Mouse (Mus musculus) common myeloid progenitor, adult 5-6 weeks (primary cell): ENCODE measurements around the gene Insig1. TPM values are rescaled to one million over a fixed set of nuclear protein-coding genes. Genes with fewer than 3 reads are reported as not detected.

Source experiments
- ATAC-seq: replicated peaks from 2 replicates; pipeline ENCODE4 v1.8.0; 2016; ENCODE audit warnings: low read depth, mild to moderate bottlenecking, moderate TSS enrichment, inconsistent platforms; ENCODE audit not compliant: poor library complexity, severe bottlenecking
- total RNA-seq: library from RNA; stranded (forward); fragments of 200-1000, 187-1606 nt; gene quantifications from 2 replicates; pipeline ENCODE4 v1.2.3, GENCODE M21; 2017

The Insig1 gene
- total RNA-seq, 1 experiment from 2014 or later: 37.7 TPM

- no peak for ATAC-seq
Measured at GRCm38 (mm10) chr5:28061011-28061410, 10.2 kb upstream of the Insig1 start.

DNA sequence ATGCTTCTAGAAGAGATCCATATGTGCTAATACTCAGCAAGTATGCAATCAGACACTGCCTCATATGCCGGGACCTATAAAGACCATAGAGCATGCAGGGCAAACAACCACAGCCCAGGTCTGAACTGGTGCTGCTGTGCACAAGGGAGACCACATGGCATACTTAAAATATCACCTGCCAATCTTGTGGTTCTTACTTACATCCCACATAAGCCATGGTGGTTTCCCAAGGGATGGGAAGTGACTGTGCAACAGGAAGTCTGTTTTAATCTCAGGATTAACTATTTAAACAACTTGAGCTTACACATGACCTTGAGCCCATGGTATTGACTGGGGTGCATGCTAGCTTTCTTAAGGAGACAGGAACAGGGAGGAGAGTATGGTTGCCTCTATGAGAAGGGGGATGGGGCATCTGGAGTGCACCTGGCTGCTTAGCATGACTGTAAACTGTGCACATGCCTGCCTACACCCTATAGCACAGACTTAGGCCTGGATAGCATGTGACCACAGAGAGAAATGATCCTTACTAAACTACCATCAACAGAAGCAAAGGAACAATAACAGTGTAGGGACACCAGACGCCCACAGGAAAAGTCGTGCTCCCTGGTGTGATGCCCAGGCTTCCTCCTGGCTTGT is 7.1 kb upstream of the Insig1 start:
- peak; percentile 80 for ATAC-seq

GRCm38 (mm10) chr5:28065275-28065674 is 5.9 kb upstream of the Insig1 start:
- ATAC-seq: peak; percentile 19

DNA sequence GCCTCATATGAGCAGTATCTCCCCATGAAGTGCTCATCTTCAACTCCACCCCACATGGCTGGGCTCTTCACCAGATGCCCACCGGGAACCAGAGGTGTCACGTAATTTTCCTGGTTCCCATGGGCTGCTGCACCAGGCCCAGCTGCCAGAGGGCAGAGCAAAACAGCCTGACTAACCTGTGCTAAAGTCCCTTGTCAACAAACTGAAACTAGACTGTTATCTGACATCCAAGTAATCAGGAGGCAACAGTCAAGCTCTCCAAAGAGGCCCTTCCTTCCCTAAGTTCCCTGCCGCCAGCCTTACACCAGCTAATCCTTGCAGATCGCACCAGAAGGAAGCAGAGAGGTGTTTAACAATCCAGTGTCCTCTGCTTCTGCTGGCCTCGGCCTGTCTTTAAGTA is 4.9 kb upstream of the Insig1 start:
- ATAC-seq: no peak

DNA sequence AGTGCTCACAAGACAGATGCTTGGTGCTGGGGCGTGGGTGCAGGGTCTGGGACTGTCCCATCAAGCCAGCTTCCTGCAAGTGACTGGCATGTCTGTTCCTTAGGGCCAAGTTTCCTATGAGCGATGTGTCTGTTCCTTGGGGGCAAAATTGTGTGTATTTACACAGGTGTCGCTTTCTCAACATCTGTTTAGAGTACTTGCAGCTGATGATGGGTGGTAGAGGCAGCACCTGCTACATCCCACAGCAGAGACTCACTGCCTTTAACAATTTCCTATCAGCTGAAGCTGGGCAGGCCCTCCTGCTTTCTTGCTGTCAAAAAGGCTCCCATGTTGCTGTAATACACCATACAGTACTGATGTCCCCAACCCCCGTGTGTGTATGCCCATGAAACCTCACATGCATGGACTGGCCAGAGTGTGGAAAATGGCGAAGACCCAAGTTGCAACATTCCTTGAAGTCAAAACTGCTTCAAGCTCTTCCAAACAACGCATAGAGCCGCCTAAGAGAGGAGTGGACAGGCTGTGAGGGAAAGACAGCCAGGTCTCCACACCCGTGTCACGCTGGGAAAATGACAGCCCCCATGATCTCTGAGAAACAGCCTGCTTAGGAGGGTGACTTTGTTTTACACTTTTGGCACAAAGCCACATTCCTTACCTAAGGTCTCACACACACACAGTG is 875 bp upstream of the Insig1 start:
- no peak; the same call in 1 of the 2 replicates for ATAC-seq

DNA sequence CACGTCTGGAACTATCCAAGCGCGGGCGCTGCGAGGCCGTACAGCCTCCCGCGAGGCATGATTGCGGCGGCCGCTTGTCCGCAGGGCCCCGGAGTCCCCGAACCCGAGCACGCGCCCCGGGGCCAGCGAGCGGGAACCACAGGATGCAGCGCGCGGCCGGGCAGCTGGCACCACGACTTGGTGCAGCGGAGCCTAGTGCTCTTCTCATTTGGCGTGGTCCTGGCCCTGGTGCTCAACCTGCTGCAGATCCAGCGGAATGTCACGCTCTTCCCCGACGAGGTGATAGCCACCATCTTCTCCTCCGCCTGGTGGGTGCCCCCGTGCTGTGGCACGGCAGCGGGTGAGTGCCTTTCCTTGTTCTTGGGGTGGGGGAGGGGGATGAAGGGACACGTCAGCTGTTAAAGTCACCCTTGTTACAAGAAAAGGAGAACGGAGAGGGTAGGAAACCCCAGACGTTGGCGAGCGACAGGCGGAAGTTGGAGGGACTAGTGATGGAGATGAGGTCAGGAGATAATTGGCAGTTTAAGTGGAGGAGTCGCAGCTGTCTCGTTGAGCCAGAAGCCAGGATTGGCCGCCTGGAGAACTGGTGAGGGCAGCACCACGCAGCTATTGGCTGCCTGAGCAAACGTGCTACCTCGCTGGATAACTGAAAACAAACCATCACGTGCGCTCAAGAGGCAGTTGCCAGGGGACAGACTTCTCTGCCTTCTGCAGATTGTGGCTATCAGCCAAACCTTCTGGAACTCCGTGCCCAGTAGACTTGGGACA is 477 bp downstream of the Insig1 start:
- peak; percentile 69 for ATAC-seq

- no peak for ATAC-seq
Measured at GRCm38 (mm10) chr5:28079431-28079830, 8.3 kb downstream of the Insig1 start.

GRCm38 (mm10) chr5:28081127-28081526 is 10.0 kb downstream of the Insig1 start:
- no peak for ATAC-seq

GRCm38 (mm10) chr5:28081822-28082221 is 10.7 kb downstream of the Insig1 start:
- ATAC-seq: no peak

DNA sequence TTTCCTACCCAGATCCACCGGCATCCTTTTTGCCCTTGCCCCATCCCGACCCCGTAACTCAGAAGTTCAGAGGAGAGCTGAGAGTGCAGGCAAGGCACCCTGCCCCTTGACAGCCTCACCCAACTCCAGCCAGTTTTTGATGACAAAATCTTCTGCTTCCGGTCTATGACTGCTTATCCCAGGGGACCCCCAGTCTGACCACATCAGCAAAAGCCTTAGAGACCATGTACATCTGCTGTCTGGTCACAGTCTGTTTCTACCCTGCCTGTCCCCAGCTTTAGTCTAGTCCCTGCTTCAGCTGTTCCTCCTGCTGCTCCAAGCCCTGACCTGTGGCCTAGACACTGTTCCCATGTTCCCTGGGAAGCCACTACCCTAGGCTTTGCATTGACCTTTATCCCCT is 11.1 kb downstream of the Insig1 start:
- ATAC-seq: no peak

DNA sequence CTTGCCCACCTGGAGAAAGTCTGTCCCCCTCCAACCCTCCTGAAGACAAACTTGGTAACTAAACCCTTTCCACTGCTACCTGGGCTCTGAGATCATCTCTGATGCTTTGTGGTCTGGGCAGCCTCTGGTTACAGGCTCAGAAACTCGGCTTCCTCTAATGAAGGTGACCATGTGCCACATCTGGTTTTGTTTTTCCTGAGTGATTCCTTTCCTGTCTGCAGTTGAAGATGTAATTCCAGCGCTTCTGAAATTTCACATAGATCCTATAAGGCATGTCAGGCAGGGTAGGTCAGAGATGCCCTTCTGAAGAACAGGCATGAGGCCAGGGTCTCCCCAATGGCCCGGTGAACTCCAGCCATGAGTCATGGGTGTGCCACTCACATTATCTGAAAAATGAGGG is 11.6 kb downstream of the Insig1 start:
- ATAC-seq: no peak

DNA sequence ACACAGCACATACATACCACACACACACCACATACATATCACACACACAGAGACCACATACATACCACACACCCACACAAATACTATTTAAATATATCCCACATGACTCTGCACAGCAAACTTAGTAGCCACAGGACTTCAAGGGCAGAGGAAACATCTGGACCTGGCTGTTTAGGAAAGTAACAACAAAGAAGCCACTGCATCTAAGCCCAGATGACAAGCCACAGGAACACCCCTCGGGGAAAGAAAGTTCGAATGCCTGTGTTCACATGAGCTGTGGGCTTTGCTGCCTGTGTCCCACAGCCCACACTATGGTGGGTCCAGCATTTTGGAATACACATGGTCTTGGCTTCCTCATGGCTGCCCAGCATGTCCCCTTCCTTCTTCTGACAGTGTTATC is 13.6 kb downstream of the Insig1 start:
- peak; percentile 52 for ATAC-seq

DNA sequence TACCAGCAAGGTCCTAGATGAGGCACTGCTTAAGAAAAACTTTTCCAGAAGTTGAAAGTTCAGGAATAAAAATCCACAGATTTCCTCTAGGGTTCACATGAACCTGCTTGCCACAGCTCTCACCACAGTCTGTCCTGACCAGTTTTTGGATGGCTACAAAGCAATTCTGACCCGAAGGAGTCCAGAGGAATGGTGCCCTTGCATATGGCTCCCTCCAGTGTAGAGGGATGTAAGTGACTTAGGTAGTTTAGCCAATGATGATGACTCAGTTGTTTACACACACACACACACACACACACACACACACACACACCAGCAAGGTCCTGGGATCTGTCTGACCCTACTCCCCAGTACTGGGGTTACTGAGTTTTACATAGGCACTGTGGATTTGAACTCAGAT is 19.4 kb downstream of the Insig1 start:
- ATAC-seq: peak; percentile 40; the same call in 1 of the 2 replicates

GRCm38 (mm10) chr5:28092327-28092726 is 21.2 kb downstream of the Insig1 start:
- ATAC-seq: no peak

- ATAC-seq: peak; percentile 81
Measured at GRCm38 (mm10) chr5:28093874-28094273, 22.7 kb downstream of the Insig1 start.

DNA sequence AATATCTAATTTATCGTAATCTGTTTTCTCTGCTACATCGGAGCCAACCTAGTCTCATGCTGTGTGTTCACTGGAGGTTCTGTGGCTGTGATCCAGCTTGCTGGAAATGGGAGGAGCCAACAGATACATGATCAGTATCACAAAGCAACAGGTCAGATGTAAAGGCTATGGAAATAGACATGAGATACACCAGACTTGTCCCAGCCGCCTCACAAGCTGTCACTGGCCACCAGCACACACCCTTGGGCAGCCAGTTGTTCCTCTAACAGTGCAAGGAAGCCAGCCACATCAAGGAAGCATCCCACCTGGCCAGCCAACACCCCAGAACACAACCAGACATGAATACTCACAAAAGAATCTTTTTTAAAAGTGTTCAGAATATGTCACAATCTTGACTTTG is 23.2 kb downstream of the Insig1 start:
- ATAC-seq: no peak

- no peak for ATAC-seq
Measured at GRCm38 (mm10) chr5:28094846-28095245, 23.7 kb downstream of the Insig1 start.

GRCm38 (mm10) chr5:28095671-28096070 is 24.5 kb downstream of the Insig1 start:
- peak; percentile 15 for ATAC-seq

DNA sequence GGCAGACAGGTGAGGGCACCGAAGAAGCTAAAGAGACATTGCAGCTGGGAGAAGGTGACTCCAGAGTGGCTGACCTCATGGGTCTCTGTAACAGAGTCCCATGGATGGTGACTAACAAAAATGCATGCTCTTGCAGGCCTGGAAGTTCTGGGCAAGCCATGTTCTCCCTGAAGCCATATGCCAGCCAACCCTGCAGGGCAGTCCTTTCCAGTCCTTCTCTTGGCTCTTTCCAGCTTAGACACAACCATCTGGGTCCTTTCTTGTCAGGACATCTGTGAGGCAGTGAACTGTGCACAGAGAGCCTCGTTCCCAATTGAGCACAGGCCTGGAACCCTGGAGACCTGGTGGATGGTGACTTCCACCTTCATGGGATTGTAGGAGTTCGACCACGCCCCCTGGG is 35.8 kb downstream of the Insig1 start:
- no peak for ATAC-seq

- no peak for ATAC-seq
Measured at GRCm38 (mm10) chr5:28107974-28108373, 36.8 kb downstream of the Insig1 start.

DNA sequence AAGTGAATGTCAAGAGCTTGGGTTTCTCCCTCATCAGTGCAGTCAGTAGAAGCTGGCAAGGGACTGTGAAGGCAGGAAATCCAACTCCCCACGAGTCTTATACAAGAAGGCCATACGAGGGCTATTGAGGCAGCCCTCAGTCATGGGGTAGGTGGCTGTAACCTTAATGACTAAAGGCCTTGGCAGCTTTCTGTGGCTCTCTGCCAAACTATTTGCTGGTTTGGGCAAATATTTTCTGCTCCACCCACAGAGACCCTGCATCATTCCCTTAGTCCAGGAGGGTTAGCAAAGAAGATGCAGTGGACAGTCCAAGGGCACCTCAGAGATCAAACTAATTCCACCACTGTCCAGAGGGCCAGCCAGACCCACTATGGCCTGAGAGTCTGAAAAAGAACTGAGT is 39.7 kb downstream of the Insig1 start:
- ATAC-seq: no peak
